Mouse (Mus musculus): ENCODE measurements around the gene Tmed10. TPM values are rescaled to one million over a fixed set of nuclear protein-coding genes. Genes with fewer than 3 reads are reported as not detected.

The Tmed10 gene
- total and polyA plus RNA-seq, 3 experiments, result 60.0 to 211 (median 70.2) TPM

- H3K4me1 ChIP-seq (ENCODE audit: control insufficient read depth in 1 of 2, insufficient read depth in 2 of 2), result peaks cover 7 to 28% of the 10 kb centered on the region in 2 experiments; a peak in 3 of 4 replicates
- H3K4me2 ChIP-seq (ENCODE audit: insufficient read depth, low read depth, poor library complexity, severe bottlenecking), result peak overlapping the region; percentile 26; the same call in 1 of the 2 replicates
- H3K9me3 ChIP-seq (replicated peaks; ENCODE audit: low read length), result peaks cover 12% of the 10 kb centered on the region
- H3K79me2 ChIP-seq (replicated peaks; ENCODE audit: control insufficient read depth, extremely low read depth, insufficient read depth, poor library complexity, severe bottlenecking), result no peaks in the 10 kb centered on the region
- in situ Hi-C loops (cut with MboI; ENCODE audit: low pct_ligation_motif_present, low pct_unique_long_range_greater_than_20kb, low sequenced_read_pairs), result loop anchor here (10.0 kb wide), 1 partner anchor 127 kb away; no protein-coding TSS in a partner anchor
- peaks cover 13% of the 10 kb centered on the region for H3K27me3 ChIP-seq (replicated peaks)
- dilution Hi-C loops (cut with MboI; ENCODE audit: extremely low pct_ligation_motif_present, extremely low pct_unique_long_range_greater_than_20kb, low sequenced_read_pairs), result no loop called here
- no peak for DNase-seq (ENCODE audit: extremely low read depth)
- no peak overlapping the region; the same call in 1 of the 2 replicates for H3K27ac ChIP-seq (ENCODE audit: insufficient read depth, low read depth)
- H3K36me3 ChIP-seq (replicated peaks in 1 of 2; ENCODE audit: control insufficient read depth in 1 of 2, insufficient read depth in 1 of 2, low read length in 1 of 2), result no peaks in the 10 kb centered on the region
- H3K9ac ChIP-seq (ENCODE audit: insufficient read depth, low read depth), result peak overlapping the region; percentile 21; the same call in 1 of the 2 replicates
- no peak overlapping the region for H3K4me3 ChIP-seq (replicated peaks in 1 of 3; ENCODE audit: low read depth in 2 of 3, low read length in 2 of 3, poor library complexity in 1 of 3)
- no peak for TF ChIP-seq POLR2AphosphoS2 (IDR thresholded peaks at IDR 0.05; ENCODE audit: low read depth, low read length)
- TF ChIP-seq BHLHE40 (IDR thresholded peaks at IDR 0.05; ENCODE audit: low read depth, low read length), result 0 out of 2 replicates have a peak, but pooled peaks have one; percentile 10
- peak; percentile 85; the same call in 1 of the 2 replicates for TF ChIP-seq MEF2A (IDR thresholded peaks at IDR 0.05; ENCODE audit: borderline replicate concordance, low read depth, low read length)
- TF ChIP-seq ETS1 (conservative IDR thresholded peaks at IDR 0.05; ENCODE audit: low read depth, low read length), result peak; percentile 37; the same call in 1 of the 2 replicates
- TF ChIP-seq GABPA (IDR thresholded peaks at IDR 0.05; ENCODE audit: insufficient replicate concordance, low read depth, low read length), result no peak
These were observed 82.4 kb downstream of the Tmed10 start for GRCm38 (mm10) chr12:85292288-85292687.

- Histone ChIP-seq H3K36me3 (replicated peaks in 1 of 2; ENCODE audit: control insufficient read depth in 1 of 2, insufficient read depth in 1 of 2, low read length in 1 of 2) (no peaks in the 10 kb centered on the region), H3K4me2 (ENCODE audit: insufficient read depth, low read depth, poor library complexity, severe bottlenecking) (no peak overlapping the region)
- no peak for TF ChIP-seq ZC3H11A (IDR thresholded peaks at IDR 0.05; ENCODE audit: low read depth, low read length)
- TF ChIP-seq MAFK (IDR thresholded peaks at IDR 0.05; ENCODE audit: insufficient replicate concordance, low read length), result no peak
- no peak for TF ChIP-seq EP300 (IDR thresholded peaks at IDR 0.05; ENCODE audit: low read length)
These were observed 83.1 kb downstream of the Tmed10 start for GRCm38 (mm10) chr12:85291541-85291940.

GRCm38 (mm10) chr12:85290633-85291032 lies 84.0 kb downstream of the Tmed10 start:
- H3K4me3 ChIP-seq (replicated peaks in 1 of 3; ENCODE audit: low read depth in 2 of 3, low read length in 2 of 3, poor library complexity in 1 of 3), result no peak overlapping the region
- dilution Hi-C loops (cut with MboI; ENCODE audit: extremely low pct_ligation_motif_present, extremely low pct_unique_long_range_greater_than_20kb, low sequenced_read_pairs), result no loop called here
- no peak for DNase-seq (ENCODE audit: extremely low read depth)
- H3K9ac ChIP-seq (ENCODE audit: insufficient read depth, low read depth), result no peak overlapping the region
- H3K36me3 ChIP-seq (replicated peaks in 1 of 2; ENCODE audit: control insufficient read depth in 1 of 2, insufficient read depth in 1 of 2, low read length in 1 of 2), result no peaks in the 10 kb centered on the region
- peaks cover 12% of the 10 kb centered on the region for H3K9me3 ChIP-seq (replicated peaks; ENCODE audit: low read length)
- peaks cover 13% of the 10 kb centered on the region for H3K27me3 ChIP-seq (replicated peaks)
- TF ChIP-seq RCOR1 (conservative IDR thresholded peaks at IDR 0.05; ENCODE audit: low read depth, low read length) (no peak), MAX (IDR thresholded peaks at IDR 0.05; ENCODE audit: low read length) (no peak), ZNF384 (IDR thresholded peaks at IDR 0.05; ENCODE audit: low read depth, low read length) (no peak), HCFC1 (IDR thresholded peaks at IDR 0.05; ENCODE audit: low read depth, low read length) (no peak), NELFE (IDR thresholded peaks at IDR 0.05; ENCODE audit: low read depth, low read length) (no peak), USF1 (IDR thresholded peaks at IDR 0.05; ENCODE audit: low read depth, low read length) (no peak), UBTF (IDR thresholded peaks at IDR 0.05; ENCODE audit: low read depth, low read length) (no peak), SMC3 (IDR thresholded peaks at IDR 0.05; ENCODE audit: low read depth, low read length) (no peak), PAX5 (IDR thresholded peaks at IDR 0.05; ENCODE audit: low read length) (no peak), USF2 (conservative IDR thresholded peaks at IDR 0.05; ENCODE audit: low read depth, low read length) (no peak), BHLHE40 (IDR thresholded peaks at IDR 0.05; ENCODE audit: low read depth, low read length) (no peak), ZKSCAN1 (IDR thresholded peaks at IDR 0.05; ENCODE audit: borderline replicate concordance, low read depth, low read length) (no peak), KAT2A (IDR thresholded peaks at IDR 0.05; ENCODE audit: insufficient replicate concordance, low read length) (no peak), MAFK (IDR thresholded peaks at IDR 0.05; ENCODE audit: insufficient replicate concordance, low read length) (no peak), NRF1 (IDR thresholded peaks at IDR 0.05; ENCODE audit: low read depth, low read length) (no peak), CHD2 (IDR thresholded peaks at IDR 0.05; ENCODE audit: low read length) (no peak)
- H3K27ac ChIP-seq (ENCODE audit: insufficient read depth, low read depth), result no peak overlapping the region
- peaks cover 7 to 28% of the 10 kb centered on the region in 2 experiments; a peak in 3 of 4 replicates for H3K4me1 ChIP-seq (ENCODE audit: control insufficient read depth in 1 of 2, insufficient read depth in 2 of 2)
- in situ Hi-C loops (cut with MboI; ENCODE audit: low pct_ligation_motif_present, low pct_unique_long_range_greater_than_20kb, low sequenced_read_pairs), result loop anchor here (10.0 kb wide), 1 partner anchor 126 kb away; no protein-coding TSS in a partner anchor
- no peaks in the 10 kb centered on the region for H3K79me2 ChIP-seq (replicated peaks; ENCODE audit: control insufficient read depth, extremely low read depth, insufficient read depth, poor library complexity, severe bottlenecking)
- H3K4me2 ChIP-seq (ENCODE audit: insufficient read depth, low read depth, poor library complexity, severe bottlenecking), result no peak overlapping the region

More at GRCm38 (mm10) chr12:85291541-85291940, 83.1 kb downstream of the Tmed10 start:
- dilution Hi-C loops (cut with MboI; ENCODE audit: extremely low pct_ligation_motif_present, extremely low pct_unique_long_range_greater_than_20kb, low sequenced_read_pairs), result no loop called here
- H3K27ac ChIP-seq (ENCODE audit: insufficient read depth, low read depth), result no peak overlapping the region
- H3K9ac ChIP-seq (ENCODE audit: insufficient read depth, low read depth), result no peak overlapping the region
- peaks cover 7 to 28% of the 10 kb centered on the region in 2 experiments; a peak in 3 of 4 replicates for H3K4me1 ChIP-seq (ENCODE audit: control insufficient read depth in 1 of 2, insufficient read depth in 2 of 2)
- H3K79me2 ChIP-seq (replicated peaks; ENCODE audit: control insufficient read depth, extremely low read depth, insufficient read depth, poor library complexity, severe bottlenecking), result no peaks in the 10 kb centered on the region
- H3K27me3 ChIP-seq (replicated peaks), result peaks cover 13% of the 10 kb centered on the region
- in situ Hi-C loops (cut with MboI; ENCODE audit: low pct_ligation_motif_present, low pct_unique_long_range_greater_than_20kb, low sequenced_read_pairs), result loop anchor here (10.0 kb wide), 1 partner anchor 127 kb away; no protein-coding TSS in a partner anchor
- DNase-seq (ENCODE audit: extremely low read depth), result no peak
- no peak overlapping the region for H3K4me3 ChIP-seq (replicated peaks in 1 of 3; ENCODE audit: low read depth in 2 of 3, low read length in 2 of 3, poor library complexity in 1 of 3)
- H3K9me3 ChIP-seq (replicated peaks; ENCODE audit: low read length), result peaks cover 12% of the 10 kb centered on the region

Measured in CH12.LX (cell line).